Mouse (Mus musculus) liver (tissue): Measurements from ENCODE around the gene Adssl1.

ENCODE experiments used
- DNase-seq: peaks from one replicate; pipeline ENCODE4 v3.0.0-alpha.2; 2020; ENCODE audit warnings: mixed read lengths

The Adssl1 gene

GRCm38 (mm10) chr12:112593951-112594915 is 25.6 kb upstream of the Adssl1 start:
- DNase-seq = no peak

GRCm38 (mm10) chr12:112594989-112595388 is 24.9 kb upstream of the Adssl1 start:
- no peak for DNase-seq

- no peak for DNase-seq
Measured at GRCm38 (mm10) chr12:112595626-112596025, 24.2 kb upstream of the Adssl1 start.

- DNase-seq = no peak
Measured at GRCm38 (mm10) chr12:112596454-112596853, 23.4 kb upstream of the Adssl1 start.

DNA sequence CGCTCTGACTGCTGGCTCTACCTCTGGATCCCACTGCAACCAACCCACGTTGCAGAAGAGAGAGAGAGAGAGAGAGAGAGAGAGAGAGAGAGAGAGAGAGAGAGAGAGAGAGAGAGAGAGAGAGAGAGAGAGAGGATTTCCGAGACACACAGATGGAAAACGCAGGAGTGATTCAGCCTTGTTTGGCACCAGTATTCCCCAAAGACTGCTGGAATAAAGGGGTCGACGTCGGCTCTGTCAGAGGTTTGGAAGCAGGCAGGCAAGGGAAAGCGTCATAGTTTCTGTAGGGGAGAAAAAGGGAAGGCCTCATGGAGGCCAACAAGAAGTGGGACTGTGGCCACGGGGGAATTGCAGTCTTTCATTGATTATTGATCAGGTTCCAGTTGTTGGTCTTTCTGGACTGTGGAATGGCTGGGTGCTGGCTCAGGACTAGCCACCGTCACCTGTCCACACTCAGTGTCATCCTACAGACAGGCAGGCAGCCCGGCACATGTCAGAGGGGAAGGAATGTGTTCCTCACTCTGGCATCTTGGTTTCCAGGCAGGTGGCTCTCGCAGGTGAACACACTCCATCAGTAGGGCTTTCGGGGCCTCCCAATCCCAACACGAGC is 22.8 kb upstream of the Adssl1 start:
- no peak for DNase-seq

- DNase-seq = no peak
Measured at GRCm38 (mm10) chr12:112597618-112598017, 22.2 kb upstream of the Adssl1 start.

DNA sequence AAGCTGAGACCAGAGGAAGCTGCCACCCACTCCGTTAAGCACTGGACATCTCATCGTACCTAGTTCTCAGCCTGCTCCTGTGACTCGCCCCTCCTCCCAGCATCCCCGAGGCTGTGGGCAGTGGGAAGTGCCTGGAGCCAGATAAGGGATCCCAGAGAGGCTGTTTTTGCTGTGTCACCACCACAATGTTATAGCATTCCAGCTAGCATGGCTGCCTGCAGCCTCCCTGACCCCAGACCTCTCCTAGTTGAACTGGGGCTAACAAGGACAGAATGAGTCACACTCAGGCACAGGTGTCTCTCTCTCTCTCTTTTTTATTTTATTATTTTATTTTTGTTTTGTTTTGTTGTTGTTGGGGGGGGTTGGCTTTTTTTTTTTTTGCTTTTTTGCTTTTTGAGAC is 20.6 kb upstream of the Adssl1 start:
- DNase-seq = peak; percentile 72

DNA sequence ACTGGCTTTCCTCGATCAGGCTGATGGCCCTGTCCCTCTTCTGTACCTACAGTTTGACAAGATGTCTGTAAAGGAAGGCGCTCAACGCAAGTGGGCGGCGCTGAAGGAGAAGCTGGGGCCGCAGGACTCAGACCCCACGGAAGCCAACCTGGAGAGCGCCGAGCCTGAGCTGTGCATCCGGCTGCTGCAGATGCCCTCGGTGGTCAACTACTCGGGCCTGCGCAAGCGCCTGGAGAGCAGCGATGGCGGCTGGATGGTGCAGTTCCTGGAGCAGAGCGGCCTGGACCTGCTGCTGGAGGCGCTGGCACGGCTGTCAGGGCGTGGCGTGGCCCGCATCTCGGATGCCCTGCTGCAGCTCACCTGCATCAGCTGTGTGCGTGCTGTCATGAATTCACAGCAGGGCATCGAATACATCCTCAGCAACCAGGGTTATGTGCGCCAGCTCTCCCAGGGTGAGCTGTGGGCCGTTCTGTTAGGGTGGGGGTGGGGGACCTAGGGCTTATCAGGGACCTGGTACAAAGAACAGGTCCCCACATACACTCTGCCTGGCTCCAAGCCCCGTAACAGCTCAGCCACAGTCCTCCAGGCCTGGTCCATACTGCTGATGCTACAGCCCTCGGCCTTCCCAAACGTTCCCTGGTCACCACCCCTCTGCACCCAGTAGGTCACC is 19.8 kb upstream of the Adssl1 start:
- no peak for DNase-seq

- DNase-seq = no peak
Measured at GRCm38 (mm10) chr12:112604022-112604421, 15.8 kb upstream of the Adssl1 start.

GRCm38 (mm10) chr12:112604709-112605649 is 14.9 kb upstream of the Adssl1 start:
- peak; percentile 62 for DNase-seq

DNA sequence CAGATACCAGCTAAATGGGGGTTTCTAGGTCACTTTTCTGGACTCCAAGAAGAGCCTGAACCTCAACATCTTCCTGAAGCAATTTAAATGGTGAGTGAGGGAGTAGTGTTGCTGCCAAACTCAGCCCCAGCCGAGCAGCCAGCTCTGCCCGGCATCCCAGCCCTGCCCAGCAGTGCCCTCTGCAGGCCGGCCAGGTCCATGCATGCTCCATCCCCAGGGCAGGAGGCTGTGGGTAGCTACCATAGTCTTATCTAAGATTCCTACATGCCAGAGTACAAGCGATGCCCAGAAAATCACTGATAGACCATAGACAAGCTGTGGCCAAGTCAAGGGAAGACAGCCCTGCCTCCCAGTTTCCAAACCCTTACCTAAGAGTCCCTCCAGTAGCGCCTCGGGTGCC is 14.1 kb upstream of the Adssl1 start:
- peak; percentile 71 for DNase-seq

DNA sequence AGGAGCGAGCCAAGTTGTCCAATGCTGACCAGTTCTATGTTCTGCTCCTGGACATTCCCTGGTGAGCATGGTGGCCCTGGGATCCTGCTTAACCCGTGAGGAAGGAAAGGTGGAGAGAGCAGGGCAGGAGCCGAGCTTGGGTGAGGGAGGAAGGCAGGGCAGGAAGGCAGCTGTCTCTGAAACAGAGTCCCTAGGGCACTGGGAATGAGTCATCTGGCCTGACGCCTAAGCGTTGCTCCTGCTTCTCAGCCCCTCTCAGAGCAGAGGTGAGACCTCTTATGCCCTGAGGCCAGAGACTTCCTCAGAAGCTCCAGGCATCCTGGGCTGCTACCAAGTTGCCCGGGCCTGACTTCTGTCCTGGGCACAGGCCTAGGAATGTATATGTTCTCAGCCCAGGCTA is 12.8 kb upstream of the Adssl1 start:
- DNase-seq = no peak

DNA sequence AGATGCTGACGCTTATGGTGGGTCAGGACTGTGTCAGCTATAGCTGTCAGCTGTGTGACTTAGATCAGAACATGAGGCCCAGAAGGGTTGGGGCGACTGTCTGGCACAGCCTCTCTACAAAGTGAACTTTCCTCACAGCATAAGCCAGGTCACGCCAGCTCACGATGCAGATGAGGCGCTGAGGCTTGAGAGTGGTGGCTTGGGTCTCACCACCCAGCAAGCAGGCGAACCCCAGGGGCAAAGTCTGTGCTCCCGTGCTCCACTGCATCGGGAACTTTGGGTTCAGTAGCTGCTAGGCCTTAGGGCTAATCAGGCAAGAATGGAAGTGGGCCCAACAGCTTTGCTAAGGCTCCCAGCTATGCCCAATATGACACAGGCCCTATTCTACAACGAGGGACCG is 10.8 kb upstream of the Adssl1 start:
- DNase-seq = no peak

GRCm38 (mm10) chr12:112616668-112617067 is 3.2 kb upstream of the Adssl1 start:
- DNase-seq = no peak

DNA sequence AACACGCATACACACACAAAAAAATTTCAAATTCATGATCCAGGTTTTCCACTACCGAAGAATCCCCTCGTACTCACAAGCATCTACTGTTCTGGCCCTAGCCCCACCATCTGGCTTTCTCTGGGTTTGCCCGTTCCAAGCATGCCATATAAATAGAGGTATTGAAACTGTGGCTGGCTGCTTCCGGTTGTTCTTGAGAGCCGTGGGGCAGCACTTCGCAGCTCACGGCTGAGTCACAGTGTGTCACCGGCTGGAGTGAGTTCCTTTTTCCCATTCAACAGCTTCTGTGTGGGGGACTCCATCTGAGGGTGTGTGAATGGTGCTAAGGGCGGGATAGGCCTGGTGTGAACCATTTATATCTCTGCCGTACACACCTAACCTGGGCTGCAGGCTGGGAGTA is 2.7 kb upstream of the Adssl1 start:
- no peak for DNase-seq

DNA sequence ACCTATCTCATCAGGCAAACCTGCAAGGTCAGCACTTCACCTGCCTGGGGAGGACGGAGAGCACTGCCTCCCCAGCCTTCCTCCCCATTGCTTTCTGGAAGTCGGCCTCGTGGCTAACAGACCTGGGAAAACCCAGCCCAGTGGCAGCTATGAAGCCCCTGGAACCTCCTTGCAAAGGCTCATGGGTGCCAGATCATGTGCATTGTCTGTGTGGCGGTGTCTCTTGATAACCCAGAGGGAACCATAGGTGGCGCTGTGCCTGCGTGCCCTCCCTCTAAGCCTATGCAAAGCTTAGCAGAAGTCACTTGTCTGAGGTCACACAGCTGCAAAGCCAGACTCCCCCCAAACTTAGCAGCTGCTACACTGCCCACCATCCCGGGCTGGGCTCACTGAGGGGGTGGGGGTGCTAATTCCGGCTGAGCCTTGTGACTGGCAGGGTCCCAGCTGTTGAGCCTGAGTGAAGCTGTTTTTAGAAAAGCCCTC is 1.9 kb upstream of the Adssl1 start:
- peak; percentile 68 for DNase-seq

DNA sequence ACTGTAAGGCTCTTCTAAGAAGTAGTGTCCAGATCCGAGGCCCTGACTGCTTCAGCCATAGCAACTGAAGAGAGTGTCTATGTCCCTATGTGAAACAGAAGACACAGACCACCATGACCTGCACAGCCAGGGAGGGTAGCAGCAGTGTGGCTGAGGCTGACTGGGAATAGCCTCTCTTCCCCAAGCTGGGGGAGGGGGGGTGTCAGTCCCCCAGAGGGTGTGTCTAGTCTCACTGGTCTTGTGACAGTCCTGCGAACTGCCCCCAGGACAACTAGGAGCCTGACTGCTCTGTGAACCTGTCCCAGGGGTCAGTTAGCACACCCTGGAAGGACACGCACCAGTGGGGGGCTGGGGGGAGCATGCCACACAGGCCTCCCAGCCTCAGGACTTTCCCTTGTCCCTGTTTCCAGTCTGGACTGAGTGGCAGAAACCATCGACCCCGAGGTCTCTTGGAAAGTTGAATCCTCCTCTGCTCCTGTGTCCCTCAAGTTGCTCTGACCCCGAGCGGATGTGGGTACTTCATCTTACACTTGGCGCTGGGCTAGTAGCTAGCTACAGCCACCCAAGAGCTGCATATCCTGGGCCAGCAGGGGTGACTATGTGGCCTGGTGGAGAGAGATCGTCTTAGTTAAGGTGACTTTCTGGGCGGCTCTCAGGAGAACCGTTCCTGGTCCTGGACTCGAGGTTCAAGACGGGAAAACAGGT is 712 bp upstream of the Adssl1 start:
- DNase-seq = no peak

DNA sequence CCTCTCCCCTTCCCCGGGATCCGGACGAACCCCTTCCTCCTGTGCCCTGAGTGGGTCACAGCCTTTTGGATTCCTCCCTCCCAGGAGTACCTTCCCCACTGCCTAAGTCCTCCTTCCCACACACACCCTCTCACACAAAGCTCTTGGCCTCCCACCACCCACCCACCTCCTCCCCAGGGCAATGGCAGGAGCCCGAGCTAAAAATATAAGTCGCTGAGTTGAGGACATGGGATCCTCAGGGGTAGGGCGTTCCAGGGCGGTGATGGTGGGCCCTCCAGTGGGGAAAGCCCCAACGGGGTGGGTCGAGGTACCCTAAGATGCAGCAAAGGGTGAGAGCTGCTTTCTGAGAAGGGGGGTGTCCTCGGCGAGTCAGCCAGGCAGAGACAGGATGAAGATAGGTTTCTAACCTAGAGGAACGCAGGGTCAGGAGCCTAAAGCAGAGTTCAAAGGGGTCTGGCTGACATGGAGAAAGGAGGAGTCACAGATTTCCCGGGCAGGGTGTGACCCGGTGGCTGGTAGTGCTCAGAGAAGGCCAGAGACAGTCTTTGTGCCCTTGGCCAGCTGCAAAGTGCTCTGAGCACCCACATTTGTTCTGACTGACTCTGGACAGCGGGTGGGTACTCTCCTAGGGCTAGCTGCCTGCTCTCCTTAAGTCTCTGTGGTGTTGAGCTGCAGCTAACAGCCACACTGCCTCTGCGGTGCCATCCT is 663 bp downstream of the Adssl1 start:
- no peak for DNase-seq

- DNase-seq = no peak
Measured at GRCm38 (mm10) chr12:112621900-112622299, 2.1 kb downstream of the Adssl1 start.

GRCm38 (mm10) chr12:112623742-112624141 is 3.9 kb downstream of the Adssl1 start:
- peak; percentile 78 for DNase-seq

- no peak for DNase-seq
Measured at GRCm38 (mm10) chr12:112625700-112626099, 5.9 kb downstream of the Adssl1 start.
